Mouse (Mus musculus): Measurements from ENCODE around the gene Jund. TPM values are rescaled to one million over a fixed set of nuclear protein-coding genes. Genes with fewer than 3 reads are reported as not detected.

Jund gene
- polyA plus RNA-seq, 1 experiment from 2014 or later = 49.6 TPM

DNA sequence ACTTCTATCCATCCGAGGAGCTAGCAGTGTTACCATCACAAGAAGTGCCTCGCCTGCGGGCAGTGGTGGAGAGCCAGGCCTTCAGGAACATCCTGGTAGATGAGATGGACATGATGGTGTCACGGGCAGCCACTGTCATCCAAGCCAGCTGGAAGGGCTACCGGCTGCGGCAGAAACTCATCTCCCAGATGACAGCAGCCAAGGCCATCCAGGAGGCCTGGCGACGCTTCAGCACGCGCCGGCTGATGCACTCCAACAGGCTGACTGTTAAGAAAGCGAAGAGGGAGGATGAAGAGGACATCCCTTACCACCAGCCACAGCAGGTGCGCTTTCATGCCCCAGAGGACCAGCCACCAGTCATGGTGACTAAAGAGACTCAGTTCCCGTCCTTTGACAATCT is 9.5 kb downstream of the Jund start:
- no peak overlapping the region for H3K4me3 ChIP-seq

DNA sequence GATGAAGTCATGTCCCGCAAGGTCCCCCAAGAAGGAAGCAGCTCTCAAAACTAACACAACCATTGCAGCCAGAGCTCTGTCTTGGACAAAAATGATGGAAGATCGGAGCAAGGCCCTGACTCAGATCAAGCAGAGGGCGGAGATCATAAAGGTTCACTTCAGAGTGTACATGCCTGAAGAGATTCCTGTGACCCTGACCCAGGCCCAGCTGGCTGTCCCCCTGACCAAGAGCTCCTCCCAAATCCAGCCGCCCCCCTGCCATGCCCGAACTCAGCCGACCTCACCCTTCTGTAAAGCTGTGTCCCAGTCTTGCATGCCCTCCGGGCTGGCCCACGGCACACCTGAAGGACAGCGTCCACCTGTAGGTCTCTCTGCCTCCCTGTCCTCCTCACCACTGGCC is 11.0 kb downstream of the Jund start:
- WGBS = 91% methylated on average over 9 of the region's 9 CpGs
- Histone ChIP-seq H3K4me1 (peaks cover 8% of the 10 kb centered on the region), H3K9me3 (no peaks in the 10 kb centered on the region), H3K27ac (no peak overlapping the region), H3K4me3 (no peak overlapping the region), H3K27me3 (ENCODE audit: poor library complexity, severe bottlenecking) (no peaks in the 10 kb centered on the region), H3K36me3 (replicated peaks) (no peaks in the 10 kb centered on the region)
- no peak for DNase-seq (ENCODE audit: extremely low spot score, low spot score)

More for the DNA sequence above, 9.5 kb downstream of the Jund start:
- Histone ChIP-seq H3K27me3 (ENCODE audit: poor library complexity, severe bottlenecking) (no peaks in the 10 kb centered on the region), H3K4me1 (0 out of 2 replicates have a peak, but pooled peaks cover 2% of the 10 kb centered on the region), H3K9me3 (no peaks in the 10 kb centered on the region), H3K27ac (no peak overlapping the region), H3K36me3 (replicated peaks) (peaks cover 5% of the 10 kb centered on the region; the same call in 1 of the 2 replicates)
- WGBS = 91% methylated on average over 14 of the region's 14 CpGs
- no peak for DNase-seq (ENCODE audit: extremely low spot score, low spot score)

DNA sequence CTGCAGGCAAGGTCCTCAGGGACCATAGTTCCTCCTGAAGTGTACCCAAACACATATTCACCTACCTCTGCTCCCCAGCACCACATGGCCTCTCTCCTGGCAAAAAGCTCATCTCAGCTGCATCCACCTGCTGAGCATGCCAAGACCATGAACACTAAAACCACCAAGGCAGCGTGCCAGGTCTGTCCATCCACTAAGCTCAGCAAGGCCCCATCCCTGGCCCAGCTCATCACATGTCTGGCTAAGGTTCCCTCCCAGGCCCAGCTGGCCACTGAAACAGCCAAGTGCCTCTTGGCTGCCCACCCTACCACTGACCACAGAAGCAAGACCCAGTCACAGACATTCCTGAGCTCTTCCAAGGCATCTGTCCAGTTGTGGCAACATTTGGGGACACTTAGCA is 11.5 kb downstream of the Jund start:
- H3K4me3 ChIP-seq = no peak overlapping the region
- H3K27ac ChIP-seq = no peak overlapping the region
- no peaks in the 10 kb centered on the region for H3K9me3 ChIP-seq
- DNase-seq (ENCODE audit: extremely low spot score, low spot score) = no peak
- 81% methylated on average over 1 of the region's 1 CpGs for WGBS
- no peaks in the 10 kb centered on the region for H3K36me3 ChIP-seq (replicated peaks)
- no peaks in the 10 kb centered on the region for H3K27me3 ChIP-seq (ENCODE audit: poor library complexity, severe bottlenecking)
- peaks cover 8% of the 10 kb centered on the region for H3K4me1 ChIP-seq

DNA sequence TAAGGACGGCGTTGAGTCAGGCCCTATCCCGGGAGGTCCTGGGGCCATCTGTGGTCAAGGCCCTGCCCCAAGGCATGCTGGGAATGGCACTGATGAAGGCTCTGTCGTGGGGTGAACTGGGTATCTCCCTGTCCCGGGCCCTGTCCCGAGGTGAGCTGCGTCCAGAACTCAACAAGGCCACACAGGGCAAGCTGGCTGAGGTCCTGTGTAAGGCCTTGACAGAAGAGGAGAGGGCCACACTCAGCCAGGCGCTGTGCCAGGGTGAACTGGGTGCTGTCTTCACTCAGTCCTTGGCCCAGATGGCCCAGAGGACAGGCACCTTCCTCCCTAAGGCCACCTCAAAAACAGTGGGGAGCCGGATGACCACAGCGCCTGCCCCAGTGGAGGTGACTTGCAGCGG is 12.3 kb downstream of the Jund start:
- Histone ChIP-seq H3K4me3 (no peak overlapping the region), H3K4me1 (peaks cover 8% of the 10 kb centered on the region), H3K9me3 (no peaks in the 10 kb centered on the region), H3K27me3 (ENCODE audit: poor library complexity, severe bottlenecking) (no peaks in the 10 kb centered on the region), H3K27ac (0 out of 2 replicates have a peak overlapping the region, but pooled peaks have one; percentile 8), H3K36me3 (replicated peaks) (no peaks in the 10 kb centered on the region)
- no peak for DNase-seq (ENCODE audit: extremely low spot score, low spot score)
- WGBS = 86% methylated on average over 11 of the region's 11 CpGs

DNA sequence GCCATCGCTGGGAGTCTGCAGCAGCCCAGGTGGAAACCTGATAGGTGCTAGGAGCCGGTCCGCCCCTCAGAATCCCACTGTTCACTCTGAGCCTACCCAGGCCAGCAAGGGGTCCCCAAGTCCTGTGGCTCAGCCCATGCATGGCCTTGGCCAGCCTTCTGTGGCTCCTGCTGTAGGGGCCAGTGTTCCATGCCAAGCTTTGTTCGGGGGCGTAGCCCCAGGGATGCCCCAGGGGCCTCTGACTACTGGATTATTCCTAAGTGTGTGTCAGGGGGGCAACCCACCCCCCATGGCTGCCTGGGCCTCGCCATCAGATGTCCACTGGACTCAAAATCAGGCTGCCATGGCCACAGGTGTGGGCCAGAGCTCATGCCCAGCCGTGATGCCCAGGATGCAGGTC is 15.2 kb downstream of the Jund start:
- H3K36me3 ChIP-seq (replicated peaks) = no peaks in the 10 kb centered on the region
- no peaks in the 10 kb centered on the region for H3K9me3 ChIP-seq
- 81% methylated on average over 7 of the region's 7 CpGs for WGBS
- peaks cover 15% of the 10 kb centered on the region for H3K27me3 ChIP-seq (ENCODE audit: poor library complexity, severe bottlenecking)
- H3K4me3 ChIP-seq = no peak overlapping the region
- H3K27ac ChIP-seq = no peak overlapping the region
- DNase-seq (ENCODE audit: extremely low spot score, low spot score) = no peak
- peaks cover 14% of the 10 kb centered on the region for H3K4me1 ChIP-seq

DNA sequence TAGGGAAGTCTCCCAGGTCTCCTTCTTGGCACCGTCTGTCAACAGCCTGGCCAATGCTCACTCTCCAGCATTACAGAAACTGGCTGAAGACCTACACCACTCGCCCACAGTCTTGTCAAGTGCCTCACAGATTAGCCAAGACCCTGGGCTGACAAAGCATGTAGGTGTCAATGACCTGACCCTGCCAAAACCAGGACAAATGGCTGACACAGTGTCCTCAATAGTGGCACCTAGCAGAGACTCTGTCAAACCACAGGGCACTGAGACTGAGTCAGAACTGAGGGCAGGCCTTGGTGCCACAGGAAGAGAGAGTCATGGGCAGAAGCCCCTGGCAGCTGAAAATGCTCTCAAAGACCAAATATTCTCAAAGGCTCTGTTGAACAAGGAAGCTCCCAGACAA is 16.3 kb downstream of the Jund start:
- no peaks in the 10 kb centered on the region for H3K36me3 ChIP-seq (replicated peaks)
- H3K9me3 ChIP-seq = no peaks in the 10 kb centered on the region
- peaks cover 14% of the 10 kb centered on the region for H3K4me1 ChIP-seq
- H3K27ac ChIP-seq = no peak overlapping the region
- H3K27me3 ChIP-seq (ENCODE audit: poor library complexity, severe bottlenecking) = peaks cover 22% of the 10 kb centered on the region
- DNase-seq (ENCODE audit: extremely low spot score, low spot score) = no peak
- H3K4me3 ChIP-seq = no peak overlapping the region
- 70% methylated on average over 2 of the region's 2 CpGs for WGBS

DNA sequence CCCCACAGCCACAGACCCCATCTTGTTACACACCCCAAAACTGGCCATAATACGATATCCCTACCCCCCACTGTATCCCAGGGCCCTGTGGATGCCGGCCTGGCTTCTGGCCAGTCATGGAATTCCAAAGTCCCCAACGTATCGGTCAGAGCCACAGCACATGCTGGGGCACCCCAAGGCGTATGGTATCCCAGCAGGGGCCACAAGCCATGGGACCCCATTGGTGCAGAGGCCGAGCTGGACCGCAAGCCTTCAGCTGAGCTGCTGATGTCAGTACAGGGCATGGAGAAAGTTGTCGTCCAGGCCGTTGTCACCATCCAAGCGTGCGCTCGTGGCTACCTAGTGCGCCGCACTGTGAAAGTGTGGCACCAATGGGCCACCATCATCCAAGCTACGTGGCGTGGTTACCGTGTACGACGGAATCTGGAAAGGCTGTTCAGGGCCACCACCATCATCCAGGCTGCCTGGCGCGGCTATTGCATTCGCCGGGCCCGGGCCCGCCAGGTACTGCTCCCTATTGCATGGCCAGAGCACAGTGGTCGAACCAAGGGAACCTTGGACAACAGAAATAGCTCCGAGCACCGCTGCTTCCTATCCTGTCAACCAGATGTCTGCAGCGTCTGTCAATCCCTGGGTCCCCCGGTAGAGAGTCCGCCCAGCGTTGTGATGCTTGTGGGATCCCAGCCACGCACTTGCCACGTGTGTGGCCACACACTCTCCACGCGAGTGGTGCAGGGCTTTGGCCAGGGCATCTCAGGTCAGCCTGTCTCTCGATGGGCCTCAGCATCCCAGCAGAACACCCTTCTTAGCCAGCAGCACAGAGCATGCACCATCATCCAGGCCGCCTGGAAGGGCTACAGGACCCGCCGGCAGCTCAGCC is 18.0 kb downstream of the Jund start:
- no peak overlapping the region for H3K27ac ChIP-seq
- H3K4me3 ChIP-seq = peak overlapping the region; percentile 3; the same call in 1 of the 2 replicates
- H3K9me3 ChIP-seq = no peaks in the 10 kb centered on the region
- H3K4me1 ChIP-seq = peaks cover 14% of the 10 kb centered on the region
- H3K27me3 ChIP-seq (ENCODE audit: poor library complexity, severe bottlenecking) = peaks cover 22% of the 10 kb centered on the region
- WGBS = 87% methylated on average over 40 of the region's 40 CpGs
- no peak for DNase-seq (ENCODE audit: extremely low spot score, low spot score)
- H3K36me3 ChIP-seq (replicated peaks) = no peaks in the 10 kb centered on the region

DNA sequence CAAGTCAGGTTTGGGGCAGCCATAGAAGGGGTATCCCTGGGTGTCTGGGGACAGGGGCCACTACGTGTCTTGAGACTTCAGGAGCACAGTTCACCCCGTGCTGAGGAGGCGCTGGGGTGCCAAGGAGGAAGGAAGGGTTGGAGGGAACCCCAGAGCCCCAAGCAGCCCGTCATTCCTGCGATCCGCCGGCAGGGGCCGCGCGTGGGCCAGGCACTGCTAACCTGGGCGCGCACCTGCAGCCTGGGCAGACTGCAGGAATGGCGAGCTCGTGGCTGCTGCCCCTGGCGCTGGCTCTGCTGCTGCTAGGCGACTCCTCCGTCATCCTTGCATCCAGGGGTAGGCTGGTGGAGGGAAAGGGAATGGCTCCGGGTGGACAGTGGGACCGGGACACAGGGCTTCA is 19.5 kb downstream of the Jund start, which contains the start of gene Gm3336:
Gene Gm3336 (plus strand): TSS at position 247 of the 400 bp plus-strand sequence.
- Histone ChIP-seq H3K4me1 (peaks cover 14% of the 10 kb centered on the region), H3K27ac (no peak within 1 kb of the TSS), H3K27me3 (ENCODE audit: poor library complexity, severe bottlenecking) (peaks cover 22% of the 10 kb centered on the region), H3K4me3 (peak within 1 kb of the TSS; percentile 13; the same call in 1 of the 2 replicates), H3K9me3 (no peaks in the 10 kb centered on the region), H3K36me3 (replicated peaks) (no peaks in the 10 kb centered on the region)
- DNase-seq (ENCODE audit: extremely low spot score, low spot score) = peak; percentile 42
- 3% methylated on average over 19 of the region's 19 CpGs for WGBS

DNA sequence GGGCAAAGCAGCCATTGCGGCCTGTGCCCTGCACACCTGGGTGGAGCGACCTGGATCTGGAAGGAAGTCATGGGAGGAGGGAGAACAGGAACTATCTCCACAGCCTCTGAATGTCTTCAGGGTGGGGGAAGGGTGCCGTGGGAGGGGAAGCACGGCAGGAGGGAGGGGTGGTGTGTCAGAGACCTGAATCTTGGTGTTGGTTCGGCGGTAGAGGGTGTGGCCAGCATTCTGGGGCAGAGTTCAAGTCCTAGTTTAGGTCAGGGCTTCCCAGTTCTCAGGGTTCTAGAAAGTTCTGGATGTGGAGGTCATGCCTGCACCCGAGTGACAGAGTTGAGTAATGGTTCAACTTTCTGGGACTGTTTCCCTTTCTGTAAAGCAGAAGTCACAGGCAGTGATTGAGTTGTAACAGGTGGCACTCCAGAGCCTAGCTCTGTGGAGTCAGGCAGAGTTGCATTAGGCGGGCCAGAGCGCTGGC is 21.1 kb downstream of the Jund start:
- Histone ChIP-seq H3K4me3 (no peak overlapping the region), H3K4me1 (peaks cover 5% of the 10 kb centered on the region), H3K27ac (no peak overlapping the region), H3K27me3 (ENCODE audit: poor library complexity, severe bottlenecking) (peaks cover 28% of the 10 kb centered on the region), H3K9me3 (no peaks in the 10 kb centered on the region), H3K36me3 (replicated peaks) (no peaks in the 10 kb centered on the region)
- WGBS = 71% methylated on average over 9 of the region's 9 CpGs
- DNase-seq (ENCODE audit: extremely low spot score, low spot score) = no peak

DNA sequence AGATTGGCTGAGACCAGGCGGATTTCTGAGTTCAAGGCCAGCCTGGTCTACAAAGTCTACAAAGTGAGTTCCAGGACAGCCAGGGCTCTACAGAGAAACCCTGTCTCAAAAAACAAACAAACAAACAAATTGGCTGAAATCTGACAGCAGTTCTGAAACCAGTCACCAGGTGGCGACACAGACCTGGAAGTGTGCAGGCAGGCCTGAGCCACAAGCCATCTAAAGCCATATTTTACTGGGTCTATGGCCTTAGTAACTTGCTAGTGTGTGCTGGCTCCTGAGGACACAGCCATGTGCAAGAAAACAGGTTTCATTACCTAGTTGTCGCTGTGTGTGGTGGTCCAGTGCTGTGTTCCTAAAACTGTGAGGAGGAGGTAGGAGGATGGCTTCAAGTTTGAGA is 22.0 kb downstream of the Jund start:
- DNase-seq (ENCODE audit: extremely low spot score, low spot score) = peak; percentile 73
- Histone ChIP-seq H3K9me3 (no peaks in the 10 kb centered on the region), H3K27me3 (ENCODE audit: poor library complexity, severe bottlenecking) (peaks cover 29% of the 10 kb centered on the region), H3K27ac (no peak overlapping the region), H3K36me3 (replicated peaks) (no peaks in the 10 kb centered on the region), H3K4me1 (peaks cover 5% of the 10 kb centered on the region), H3K4me3 (no peak overlapping the region)
- WGBS = 5% methylated on average over 3 of the region's 3 CpGs

DNA sequence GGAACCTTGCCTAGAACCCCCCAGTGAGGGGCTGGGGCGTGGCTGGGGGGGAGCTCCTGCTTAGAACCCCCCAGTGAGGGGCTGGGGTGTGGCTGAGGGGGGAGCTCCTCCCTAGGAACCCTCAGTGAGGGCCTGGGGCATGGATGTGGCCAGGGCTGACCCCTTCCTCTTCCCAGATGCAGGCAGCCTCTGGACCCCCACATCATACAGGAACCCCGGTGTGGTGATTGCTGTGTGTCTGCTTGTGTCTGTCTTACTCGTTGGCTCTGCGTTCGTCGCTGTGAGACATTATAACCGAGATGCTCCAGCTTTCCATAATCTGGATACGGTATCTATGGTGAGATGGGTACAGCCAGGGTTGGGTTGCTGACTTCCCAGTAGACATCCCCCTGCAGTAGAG is 22.9 kb downstream of the Jund start:
- Histone ChIP-seq H3K9me3 (no peaks in the 10 kb centered on the region), H3K36me3 (replicated peaks) (no peaks in the 10 kb centered on the region), H3K27me3 (ENCODE audit: poor library complexity, severe bottlenecking) (peaks cover 37% of the 10 kb centered on the region), H3K4me3 (no peak overlapping the region), H3K4me1 (peaks cover 5% of the 10 kb centered on the region), H3K27ac (no peak overlapping the region)
- no peak for DNase-seq (ENCODE audit: extremely low spot score, low spot score)
- 82% methylated on average over 8 of the region's 8 CpGs for WGBS

DNA sequence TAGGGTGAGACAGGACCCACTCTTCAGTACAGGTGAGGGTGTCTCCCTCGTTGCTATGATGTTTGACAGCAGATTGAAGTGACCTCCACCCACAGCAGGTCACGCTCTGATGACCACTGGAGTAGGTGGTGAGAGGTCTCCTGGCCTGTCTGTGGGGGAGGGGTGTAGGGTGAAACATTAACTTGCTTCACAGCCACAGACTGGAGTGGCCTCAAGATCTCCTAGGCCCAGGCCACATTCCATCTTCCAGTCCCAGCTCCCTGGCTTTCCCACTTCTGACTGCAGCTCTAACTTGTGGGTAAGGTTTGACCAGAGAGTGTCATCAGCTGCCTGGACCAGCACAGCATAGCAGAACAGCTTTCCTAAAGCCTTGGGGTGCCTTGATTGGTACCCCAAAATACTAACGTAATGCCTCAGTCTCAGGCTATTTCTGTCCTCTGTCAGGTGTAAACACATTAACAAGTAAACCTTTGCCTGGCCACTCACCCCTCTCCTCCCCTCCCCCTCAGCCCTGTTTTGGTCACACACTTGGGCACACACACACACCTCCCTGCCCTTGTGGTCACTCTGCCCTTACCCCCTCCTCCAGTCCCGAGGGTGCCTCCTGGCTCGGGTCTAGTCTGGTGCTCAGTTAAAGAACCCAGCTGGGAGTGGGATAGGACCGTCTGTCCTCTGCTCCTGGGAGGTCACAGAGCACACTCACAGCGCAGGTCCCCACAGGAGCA is 24.9 kb downstream of the Jund start, which contains the start of gene Pde4c:
Gene Pde4c (plus strand): TSS at position 235 of the 725 bp plus-strand sequence.
- Histone ChIP-seq H3K27ac (peak within 1 kb of the TSS; percentile 25; the same call in 1 of the 2 replicates), H3K4me1 (peaks cover 3% of the 10 kb centered on the region; the same call in 1 of the 2 replicates), H3K36me3 (replicated peaks) (no peaks in the 10 kb centered on the region), H3K4me3 (no peak within 1 kb of the TSS), H3K9me3 (no peaks in the 10 kb centered on the region), H3K27me3 (ENCODE audit: poor library complexity, severe bottlenecking) (peaks cover 41% of the 10 kb centered on the region)
- WGBS = 74% methylated on average over 7 of the region's 7 CpGs
- DNase-seq (ENCODE audit: extremely low spot score, low spot score) = no peak

All from forebrain, embryonic 10.5 days (tissue).